Mouse (Mus musculus) heart, adult 18-20 months (tissue): Measurements from ENCODE around the gene Gm10639. TPM values are rescaled to one million over a fixed set of nuclear protein-coding genes. Genes with fewer than 3 reads are reported as not detected.
"Not testable (repeated sequence)": the region's sequence is repeated elsewhere in the genome, so short reads cannot be mapped to it uniquely, and the experiment has no call there.

Source experiments
- DNase-seq, 2 experiments: peaks; one replicate each; pipeline ENCODE4 v3.0.0; 2021 to 2022; ENCODE audit warnings: mixed read lengths in 1 of 2
- long read RNA-seq, 2 experiments: library from polyadenylated mRNA; stranded (forward); transcript quantifications; one replicate each; pipeline ENCODE4 v2.0.0; 2021
- total RNA-seq, 2 experiments: library from RNA; stranded (reverse); gene quantifications; 2 replicates each; pipeline ENCODE4 v1.2.3; 2021

Gm10639 gene
- total RNA-seq = 1 to 10 TPM in 1 of 2 experiments, under 1 TPM in 1; 0.93 to 1.2 TPM
- long read RNA-seq, experiment 1, partial matches to known transcripts = 1 of 4 reads
- long read RNA-seq, experiment 1, other reads (novel, unspliced or antisense) = 3 of 4 reads
- long read RNA-seq, experiment 2, partial matches to known transcripts = 0 of 1 reads
- long read RNA-seq, experiment 2, other reads (novel, unspliced or antisense) = 1 of 1 reads

DNA sequence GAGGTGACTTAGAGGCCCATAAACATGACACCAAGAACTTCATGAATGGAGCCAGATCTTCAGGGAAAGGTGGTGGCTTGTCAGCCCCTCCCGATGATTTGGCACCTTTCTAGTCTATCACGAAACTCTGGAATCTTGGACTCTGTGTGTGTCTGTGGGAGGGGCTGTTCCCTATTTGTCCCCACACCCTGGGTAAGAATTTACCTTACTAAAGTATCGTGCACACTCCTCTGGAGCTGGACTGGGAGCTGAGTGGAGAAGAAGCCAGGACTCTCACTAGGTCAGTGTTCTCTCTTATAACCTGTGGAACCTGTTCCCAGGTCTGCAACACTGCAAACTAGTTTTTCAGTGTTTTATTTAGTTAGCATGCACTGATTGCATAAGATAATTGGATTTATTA is at the start of gene Gm10639:
Gene Gm10639, plus strand, starts transcription at position 201 of the 400 bp plus-strand sequence.
- not testable (repeated sequence) for DNase-seq

DNA sequence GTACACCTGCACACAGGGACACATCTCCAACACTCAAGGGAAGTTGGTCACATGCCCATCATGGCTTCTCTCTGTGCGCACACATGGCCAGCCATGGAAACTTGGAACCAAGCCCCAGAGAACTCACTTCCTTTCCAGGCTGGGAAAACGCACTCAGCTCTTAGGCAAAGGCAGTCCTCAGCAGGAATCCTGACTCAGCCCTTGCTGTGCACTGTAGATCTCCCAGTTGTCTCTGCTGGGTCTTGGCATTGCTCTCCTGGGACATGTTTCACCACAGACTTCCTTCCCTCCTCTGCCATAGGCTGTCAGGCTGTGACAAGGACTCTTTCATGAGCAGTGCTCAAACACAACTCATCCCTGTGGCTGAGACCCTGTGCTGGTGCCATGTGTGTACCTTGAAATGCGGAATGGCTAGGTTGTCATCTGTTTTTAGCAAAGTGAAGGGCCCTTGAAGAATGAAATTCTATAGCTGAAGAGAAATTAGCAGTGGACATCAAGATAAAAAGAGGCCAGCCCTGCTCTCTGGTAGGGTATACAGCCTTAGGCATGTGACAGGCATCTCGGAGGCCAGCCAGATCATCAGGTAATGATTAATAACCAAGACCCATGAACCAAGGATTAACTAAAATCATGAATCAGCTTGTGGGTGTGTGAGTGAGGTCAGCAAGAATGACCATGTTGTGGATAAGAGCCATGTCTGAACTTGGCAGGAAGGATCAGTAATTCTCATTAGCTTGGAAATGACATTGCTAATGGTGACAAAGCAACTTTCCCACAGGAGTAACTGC is 33.8 kb upstream of the Gm10639 start:
- peak; percentile 16 to 17 for DNase-seq

DNA sequence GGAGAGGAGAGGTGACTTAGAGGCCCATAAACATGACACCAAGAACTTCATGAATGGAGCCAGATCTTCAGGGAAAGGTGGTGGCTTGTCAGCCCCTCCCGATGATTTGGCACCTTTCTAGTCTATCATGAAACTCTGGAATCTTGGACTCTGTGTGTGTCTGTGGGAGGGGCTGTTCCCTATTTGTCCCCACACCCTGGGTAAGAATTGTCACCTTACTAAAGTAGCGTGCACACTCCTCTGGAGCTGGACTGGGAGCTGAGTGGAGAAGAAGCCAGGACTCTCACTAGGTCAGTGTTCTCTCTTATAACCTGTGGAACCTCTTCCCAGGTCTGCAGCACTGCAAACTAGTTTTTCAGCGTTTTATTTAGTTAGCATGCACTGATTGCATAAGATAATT is 32.8 kb upstream of the Gm10639 start, which contains the start of gene Gm3776:
Gene Gm3776, plus strand, starts transcription at position 216 of the 400 bp plus-strand sequence.
- not testable (repeated sequence) for DNase-seq

DNA sequence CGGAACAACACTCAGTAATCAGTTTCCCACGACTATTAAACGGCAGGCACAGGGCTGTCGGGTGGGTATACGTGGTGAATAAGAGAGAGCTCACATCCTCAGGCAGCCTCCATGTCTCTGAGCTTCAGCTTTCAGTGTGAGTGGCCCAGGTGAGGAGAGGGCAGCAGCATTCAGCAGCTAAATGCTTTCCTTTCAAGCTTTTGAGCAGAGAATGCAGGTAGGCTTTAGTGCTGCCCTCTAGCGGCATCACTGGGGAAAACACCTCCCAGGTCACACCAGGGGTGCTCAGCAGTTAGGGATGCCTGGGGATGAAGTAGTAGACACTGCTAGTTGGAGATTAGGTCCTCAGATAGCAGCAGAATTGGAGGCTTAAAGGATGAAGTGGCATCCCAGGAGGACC is 30.0 kb upstream of the Gm10639 start:
- peak; percentile 33 to 59 for DNase-seq

DNA sequence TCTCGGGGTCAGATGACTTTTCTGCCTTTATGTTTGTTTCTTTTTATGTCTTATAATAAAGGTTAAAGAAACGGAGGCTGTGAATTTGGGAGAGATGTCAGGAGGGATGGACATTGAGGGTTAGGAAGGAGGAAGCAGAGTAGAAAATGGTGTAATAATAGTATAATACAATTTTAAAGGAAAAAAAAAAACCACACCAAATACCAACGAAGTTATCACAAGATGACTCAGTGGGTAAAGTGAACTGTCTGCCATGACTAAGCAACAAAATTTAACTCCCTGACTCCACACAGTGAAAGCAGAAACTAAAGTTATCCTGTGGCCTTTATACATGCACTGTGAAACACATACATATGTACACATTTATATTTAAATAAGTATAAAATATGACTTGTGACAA is 18.8 kb upstream of the Gm10639 start:
- not testable (repeated sequence) for DNase-seq

DNA sequence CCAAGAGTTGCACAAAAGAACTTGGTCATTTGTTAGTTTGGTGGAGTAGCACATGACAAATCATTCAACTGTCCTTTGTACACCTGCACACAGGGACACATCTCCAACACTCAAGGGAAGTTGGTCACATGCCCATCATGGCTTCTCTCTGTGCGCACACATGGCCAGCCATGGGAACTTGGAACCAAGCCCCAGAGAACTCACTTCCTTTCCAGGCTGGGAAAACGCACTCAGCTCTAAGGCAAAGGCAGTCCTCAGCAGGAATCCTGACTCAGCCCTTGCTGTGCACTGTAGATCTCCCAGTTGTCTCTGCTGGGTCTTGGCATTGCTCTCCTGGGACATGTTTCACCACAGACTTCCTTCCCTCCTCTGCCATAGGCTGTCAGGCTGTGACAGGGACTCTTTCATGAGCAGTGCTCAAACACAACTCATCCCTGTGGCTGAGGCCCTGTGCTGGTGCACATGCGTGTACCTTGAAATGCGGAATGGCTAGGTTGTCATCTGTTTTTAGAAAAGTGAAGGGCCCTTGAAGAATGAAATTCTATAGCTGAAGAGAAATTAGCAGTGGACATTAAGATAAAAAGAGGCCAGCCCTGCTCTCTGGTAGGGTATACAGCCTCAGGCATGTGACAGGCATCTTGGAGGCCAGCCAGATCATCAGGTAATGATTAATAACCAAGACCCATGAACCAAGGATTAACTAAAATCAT is 7.6 kb upstream of the Gm10639 start:
- peak in 1 of 2 experiments; percentile 11 for DNase-seq

DNA sequence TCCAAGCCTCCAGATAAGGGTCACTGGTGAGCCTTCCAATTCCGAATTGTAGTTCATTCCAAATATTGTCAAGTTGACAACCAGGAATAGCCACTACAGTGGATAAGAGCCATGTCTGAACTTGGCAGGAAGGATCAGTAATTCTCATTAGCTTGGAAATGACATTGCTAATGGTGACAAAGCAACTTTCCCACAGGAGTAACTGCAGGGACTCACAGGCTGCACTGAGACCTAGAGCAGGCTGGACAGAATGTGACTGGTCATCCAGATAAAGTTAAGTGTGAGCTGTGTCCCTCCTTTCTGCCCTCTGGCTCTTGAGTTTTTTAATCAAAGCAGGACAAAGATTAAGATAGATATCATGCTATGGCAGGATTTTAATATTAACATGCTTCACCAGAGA is 660 bp upstream of the Gm10639 start:
- DNase-seq = not testable (repeated sequence)

DNA sequence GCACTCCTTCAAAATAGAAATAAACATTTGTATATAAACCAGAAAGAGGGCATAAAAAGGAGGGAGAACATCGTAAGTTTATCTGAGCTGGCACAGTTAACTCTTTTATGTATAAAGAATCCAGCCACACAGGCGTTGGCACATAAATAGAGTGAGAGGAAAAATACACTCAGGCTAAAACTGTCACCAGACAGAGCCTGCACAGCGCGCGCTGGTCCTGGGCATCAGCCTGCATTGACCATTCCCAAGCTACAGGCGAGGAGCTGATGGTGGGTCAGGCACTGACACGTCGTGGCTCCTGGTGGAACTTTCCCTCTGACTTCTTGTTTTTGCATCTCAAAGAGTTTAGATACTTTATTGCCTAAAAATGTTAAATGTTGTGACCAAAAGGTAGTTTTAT is 2.7 kb downstream of the Gm10639 start:
- DNase-seq = not testable (repeated sequence)

DNA sequence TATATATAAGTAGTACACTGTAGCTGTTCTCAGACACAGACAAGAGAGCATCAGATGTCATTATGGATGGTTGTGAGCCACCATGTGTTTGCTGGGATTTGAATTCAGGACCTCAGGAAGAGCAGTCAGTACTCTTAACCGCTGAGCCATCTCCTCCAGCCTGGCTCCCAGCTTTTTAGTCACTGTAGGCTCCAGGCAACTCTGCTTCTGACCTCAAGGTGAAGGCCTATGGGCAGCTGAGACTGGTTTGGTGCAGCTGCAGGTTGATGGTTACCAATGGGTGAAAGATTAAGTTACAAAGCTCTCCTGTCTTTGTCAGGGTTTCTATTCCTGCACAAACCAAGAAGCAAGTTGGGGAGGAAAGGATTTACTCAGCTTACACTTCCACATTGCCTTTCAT is 4.0 kb downstream of the Gm10639 start:
- DNase-seq = not testable (repeated sequence)

DNA sequence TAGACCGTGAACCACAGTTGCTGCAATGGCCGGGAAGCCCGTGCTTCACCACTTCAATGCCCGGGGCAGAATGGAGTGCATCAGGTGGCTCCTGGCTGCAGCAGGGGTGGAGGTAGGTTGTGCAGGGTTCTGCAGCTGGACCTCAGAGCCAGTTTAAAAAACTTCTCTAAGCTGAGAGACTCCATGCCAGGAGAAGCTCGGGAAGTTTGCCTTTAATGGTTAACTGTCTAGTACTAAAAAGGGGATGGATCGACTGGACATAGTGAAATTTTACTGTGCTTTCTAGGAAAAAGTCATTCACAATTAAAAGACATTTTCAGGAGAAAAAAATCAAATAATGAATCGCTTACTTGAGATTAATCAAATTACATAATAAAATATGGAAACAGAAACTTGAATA is 5.1 kb downstream of the Gm10639 start:
- not testable (repeated sequence) for DNase-seq

DNA sequence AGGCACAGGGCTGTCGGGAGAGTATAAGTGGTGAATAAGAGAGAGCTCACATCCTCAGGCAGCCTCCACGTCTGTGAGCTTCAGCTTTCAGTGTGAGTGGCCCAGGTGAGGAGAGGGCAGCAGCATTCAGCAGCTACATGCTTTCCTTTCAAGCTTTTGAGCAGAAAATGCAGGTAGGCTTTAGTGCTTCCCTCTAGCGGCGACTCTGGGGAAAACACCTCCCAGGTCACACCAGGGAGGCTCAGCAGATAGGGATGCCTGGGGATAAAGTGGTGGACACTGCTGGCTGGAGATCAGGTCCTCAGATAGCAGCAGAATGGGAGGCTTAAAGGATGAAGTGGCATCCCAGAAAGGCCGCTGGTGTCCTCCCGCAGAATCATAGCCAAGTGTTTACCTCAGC is 6.4 kb downstream of the Gm10639 start:
- DNase-seq = peak in 1 of 2 experiments; percentile 38

DNA sequence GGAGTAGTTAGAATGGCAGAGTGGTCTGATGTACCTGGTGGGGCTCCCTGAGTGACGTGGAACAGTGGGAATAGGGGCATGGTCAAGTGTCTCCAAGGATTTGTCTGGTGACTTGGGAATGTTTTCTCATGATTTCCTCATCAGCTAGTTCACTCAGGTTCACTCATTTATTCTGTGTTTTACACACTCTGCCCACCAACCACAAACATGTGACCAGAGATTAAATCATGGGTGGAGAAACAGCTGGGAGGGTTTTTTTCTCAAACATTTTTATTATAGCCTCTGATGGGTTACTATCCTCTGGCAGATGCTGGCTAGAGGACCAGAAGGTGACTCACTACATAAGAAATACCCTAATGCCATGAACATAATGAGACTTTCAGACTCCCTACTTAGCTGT is 8.5 kb downstream of the Gm10639 start:
- DNase-seq = no peak

DNA sequence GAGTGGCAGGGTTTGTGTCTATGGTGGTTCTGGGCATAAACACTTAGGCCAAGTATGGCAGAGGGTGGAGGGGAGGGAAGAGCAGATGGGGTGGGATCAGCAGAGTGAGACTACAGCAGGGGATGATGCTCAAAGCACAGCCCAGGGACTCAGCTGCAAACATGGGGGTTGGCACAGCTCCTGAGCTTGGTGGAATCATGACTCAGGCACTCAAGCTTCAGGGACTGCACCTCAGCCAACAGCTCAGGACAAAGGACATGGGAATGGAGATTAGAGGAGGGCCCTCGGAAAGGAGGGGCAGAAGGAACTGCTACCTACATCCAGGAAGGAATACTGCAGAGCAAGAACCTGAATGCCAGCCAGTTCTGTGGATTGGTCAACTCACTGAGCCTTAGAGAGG is 9.4 kb downstream of the Gm10639 start:
- DNase-seq = not testable (repeated sequence)

DNA sequence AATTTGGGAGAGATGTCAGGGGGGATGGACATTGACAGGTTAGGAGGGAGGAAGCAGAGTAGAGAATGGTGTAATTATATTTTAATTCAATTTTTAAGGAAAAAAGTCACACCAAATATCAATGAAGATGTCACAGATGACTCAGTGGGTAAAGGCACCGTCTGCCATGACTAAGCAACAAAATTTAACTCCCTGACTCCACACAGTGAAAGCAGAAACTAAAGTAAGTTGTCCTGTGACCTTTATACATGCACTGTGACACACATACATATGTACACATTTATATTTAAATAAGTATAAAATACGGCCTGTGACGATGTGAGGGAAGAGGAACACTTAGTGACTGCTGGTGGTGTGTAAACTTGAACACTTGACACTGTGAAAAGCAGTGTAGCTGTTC is 18.4 kb downstream of the Gm10639 start:
- DNase-seq = not testable (repeated sequence)

DNA sequence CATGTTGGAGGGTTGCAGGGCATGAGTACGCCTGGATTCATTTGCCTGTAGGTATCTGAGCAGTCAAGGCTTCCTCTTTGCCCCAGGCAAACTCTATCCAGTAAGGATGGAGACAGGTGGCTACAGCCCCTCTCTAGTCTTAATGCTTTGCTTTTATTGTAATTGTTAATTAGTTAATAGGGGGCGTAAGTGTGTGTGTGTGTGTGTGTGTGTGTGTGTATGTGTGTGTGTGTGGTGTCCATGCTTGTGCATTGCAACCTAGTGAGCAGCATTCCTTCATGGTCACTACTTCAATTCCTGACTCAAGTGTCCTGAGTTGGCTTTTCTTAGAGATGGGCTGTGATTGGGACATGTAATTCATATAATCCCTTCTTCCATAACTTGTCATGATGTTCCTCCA is 25.0 kb downstream of the Gm10639 start, which contains the start of gene Omt2a:
Gene Omt2a, minus strand, starts transcription at position 101 of the 400 bp plus-strand sequence.
- no peak for DNase-seq

DNA sequence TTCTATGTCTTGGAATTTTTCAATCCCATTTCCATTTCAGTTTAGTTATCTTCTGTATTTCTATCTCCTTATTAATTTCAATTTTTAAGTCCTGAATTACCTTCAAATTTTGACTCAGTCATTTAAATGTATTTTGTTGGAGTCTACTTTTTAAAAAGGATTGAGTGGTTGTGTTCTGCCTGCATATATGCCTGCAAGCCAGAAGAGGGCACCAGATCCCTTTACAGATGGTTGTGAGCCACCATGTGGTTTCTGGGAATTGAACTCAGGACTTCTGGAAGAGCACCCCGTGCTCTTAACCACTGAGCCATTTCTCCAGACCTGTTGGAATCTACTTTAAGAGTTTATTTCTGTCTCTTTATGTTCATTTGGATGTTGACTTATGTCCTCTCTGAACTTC is 29.8 kb downstream of the Gm10639 start:
- DNase-seq = no peak

DNA sequence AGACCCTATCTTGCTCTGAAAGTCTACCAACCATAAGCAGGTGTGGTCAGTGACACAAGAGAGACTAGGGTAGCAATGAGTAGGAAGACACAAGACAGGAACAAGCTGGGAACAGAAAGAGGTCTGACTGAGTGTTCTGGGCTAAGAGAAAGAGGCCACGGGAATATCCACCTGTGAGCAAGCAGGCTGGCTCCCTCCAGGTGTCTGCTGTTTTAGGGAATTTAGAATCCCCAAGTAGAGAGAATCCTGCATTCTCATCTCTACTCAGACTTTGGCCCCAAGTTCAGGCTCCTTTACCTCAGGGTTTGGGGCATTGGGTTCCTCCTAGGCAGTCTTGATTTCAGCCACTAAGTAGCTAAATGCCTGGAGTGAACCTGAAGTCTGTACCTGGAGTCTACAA is 37.6 kb downstream of the Gm10639 start, which contains the start of gene Omt2b:
Gene Omt2b, plus strand, starts transcription at position 301 of the 400 bp plus-strand sequence.
- not testable (repeated sequence) for DNase-seq

DNA sequence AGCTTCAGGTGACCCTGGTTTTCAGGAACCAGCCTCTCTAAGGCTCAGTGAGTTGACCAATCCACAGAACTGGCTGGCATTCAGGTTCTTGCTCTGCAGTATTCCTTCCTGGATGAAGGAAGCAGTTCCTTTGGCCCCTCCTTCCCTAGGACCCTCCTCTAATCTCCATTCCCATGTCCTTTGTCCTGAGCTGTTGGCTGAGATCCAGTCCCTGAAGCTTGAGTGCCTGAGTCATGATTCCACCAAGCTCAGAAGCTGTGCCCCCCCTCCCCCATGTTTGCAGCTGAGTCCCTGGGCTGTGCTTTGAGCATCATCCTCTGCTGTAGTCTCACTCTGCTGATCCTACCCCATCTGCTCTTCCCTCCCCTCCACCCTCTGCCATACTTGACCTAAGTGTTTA is 47.3 kb downstream of the Gm10639 start:
- not testable (repeated sequence) for DNase-seq

DNA sequence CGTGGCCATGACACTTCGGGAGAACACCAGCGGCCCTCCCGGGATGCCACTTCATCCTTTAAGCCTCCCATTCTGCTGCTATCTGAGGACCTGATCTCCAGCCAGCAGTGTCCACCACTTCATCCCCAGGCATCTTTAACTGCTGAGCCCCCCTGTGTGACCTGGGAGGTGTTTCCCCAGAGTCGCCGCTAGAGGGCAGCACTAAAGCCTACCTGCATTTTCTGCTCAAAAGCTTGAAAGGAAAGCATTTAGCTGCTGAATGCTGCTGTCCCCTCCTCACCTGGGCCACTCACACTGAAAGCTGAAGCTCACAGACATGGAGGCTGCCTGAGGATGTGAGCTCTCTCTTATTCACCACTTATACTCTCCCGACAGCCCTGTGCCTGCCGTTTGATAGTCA is 50.6 kb downstream of the Gm10639 start:
- DNase-seq = peak; percentile 11 to 62

DNA sequence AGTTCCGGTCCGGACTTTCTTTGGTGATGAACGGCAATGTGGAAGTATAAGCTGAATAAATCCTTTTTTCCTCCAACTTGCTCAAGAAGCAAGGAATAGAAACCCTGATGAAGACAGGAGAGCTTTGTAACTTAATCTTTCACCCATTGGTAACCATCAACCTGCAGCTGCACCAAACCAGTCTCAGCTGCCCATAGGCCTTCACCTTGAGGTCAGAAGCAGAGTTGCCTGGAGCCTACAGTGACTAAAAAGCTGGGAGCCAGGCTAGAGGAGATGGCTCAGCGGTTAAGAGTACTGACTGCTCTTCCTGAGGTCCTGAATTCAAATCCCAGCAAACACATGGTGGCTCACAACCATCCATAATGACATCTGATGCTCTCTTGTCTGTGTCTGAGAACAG is 52.8 kb downstream of the Gm10639 start:
- DNase-seq = not testable (repeated sequence)

DNA sequence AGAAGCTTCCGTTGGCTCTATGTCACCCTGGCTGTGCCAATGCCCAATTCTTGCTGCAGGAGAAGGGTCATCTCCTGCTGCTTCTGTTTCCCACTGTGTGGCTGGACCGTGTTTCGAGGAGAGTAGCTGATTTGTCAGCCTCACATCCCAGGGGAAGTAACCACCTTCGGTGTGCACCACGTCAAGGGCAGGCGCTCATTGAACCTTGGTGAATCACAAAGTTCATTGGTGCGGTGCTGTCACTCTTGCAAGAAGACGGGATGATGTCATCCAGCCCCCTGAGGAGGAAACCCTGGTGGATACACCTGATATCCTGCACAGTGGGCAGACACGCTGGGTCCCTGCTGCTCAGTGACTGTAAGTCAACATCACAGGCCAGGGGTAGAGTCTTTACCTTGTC is 53.3 kb downstream of the Gm10639 start:
- DNase-seq = not testable (repeated sequence)

DNA sequence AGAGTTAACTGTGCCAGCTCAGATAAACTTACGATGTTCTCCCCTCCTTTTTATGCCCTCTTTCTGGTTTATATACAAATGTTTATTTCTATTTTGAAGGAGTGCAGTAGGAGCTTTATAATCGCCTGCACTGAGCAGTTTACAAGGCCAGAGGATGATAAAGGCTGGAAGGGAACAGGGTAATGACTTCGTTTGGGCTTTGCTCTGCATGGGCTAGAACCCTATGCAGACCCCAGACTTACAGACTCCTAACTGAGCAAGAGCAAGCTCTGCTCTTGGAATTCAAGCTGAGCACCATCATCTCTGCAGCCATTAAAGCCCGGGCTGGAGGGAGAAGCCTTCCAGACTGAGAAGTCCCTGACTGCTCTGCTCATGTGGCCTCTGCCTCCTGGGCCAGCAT is 55.5 kb downstream of the Gm10639 start:
- DNase-seq = not testable (repeated sequence)

DNA sequence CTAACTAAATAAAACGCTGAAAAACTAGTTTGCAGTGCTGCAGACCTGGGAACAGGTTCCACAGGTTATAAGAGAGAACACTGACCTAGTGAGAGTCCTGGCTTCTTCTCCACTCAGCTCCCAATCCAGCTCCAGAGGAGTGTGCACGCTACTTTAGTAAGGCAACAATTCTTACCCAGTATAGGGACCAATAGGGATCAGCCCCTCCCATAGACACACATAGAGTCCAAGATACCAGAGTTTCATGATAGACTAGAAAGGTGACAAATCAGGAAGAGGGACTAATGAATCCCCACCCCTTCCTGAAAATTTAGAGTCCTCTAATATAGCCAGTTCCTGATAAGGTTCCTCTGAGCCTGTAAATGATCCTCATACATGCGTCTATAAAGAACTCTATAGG is 57.3 kb downstream of the Gm10639 start:
- DNase-seq = no peak
